Mouse (Mus musculus) ES-E14 (cell line): Measurements from ENCODE around the gene Rbm43. TPM values are rescaled to one million over a fixed set of nuclear protein-coding genes. Genes with fewer than 3 reads are reported as not detected.

Experiments
- DNase-seq: peaks from one replicate; pipeline ENCODE4 v3.0.0-alpha.2; 2013; ENCODE audit warnings: low read depth, low spot score
- H3K27ac ChIP-seq: 2 replicates; pipeline ENCODE4 v1.5.1; 2012; ENCODE audit warnings: low read depth, mild to moderate bottlenecking, low read length, moderate library complexity, mixed read lengths; ENCODE audit not compliant: poor library complexity, insufficient read depth, severe bottlenecking
- H3K36me3 ChIP-seq: 2 replicates; pipeline ENCODE4 v1.6.1; 2012; ENCODE audit warnings: mild to moderate bottlenecking, low read length, moderate library complexity, mixed read lengths; ENCODE audit not compliant: control insufficient read depth, poor library complexity, insufficient read depth, severe bottlenecking
- H3K4me1 ChIP-seq, 2 experiments: fragments of 150-350 bp in 1 of 2; sonication (generic) in 1 of 2; 2 replicates each; pipeline ENCODE4 v1.6.1; 2012; ENCODE audit warnings: low read length in 2 of 2, mild to moderate bottlenecking in 1 of 2, mixed read lengths in 1 of 2; ENCODE audit not compliant: control insufficient read depth in 2 of 2, insufficient read depth in 2 of 2, poor library complexity in 1 of 2
- H3K4me3 ChIP-seq, 2 experiments: fragments of 150-350 bp in 1 of 2; sonication (generic) in 1 of 2; 2 replicates each; pipeline ENCODE4 v1.5.1; 2012; ENCODE audit warnings: low read length in 2 of 2, low read depth in 1 of 2, mild to moderate bottlenecking in 1 of 2, mixed read lengths in 1 of 2; ENCODE audit not compliant: insufficient read depth in 1 of 2, poor library complexity in 1 of 2, severe bottlenecking in 1 of 2
- H3K9ac ChIP-seq: 2 replicates; pipeline ENCODE4 v1.6.1; 2012; ENCODE audit warnings: low read depth, mild to moderate bottlenecking, low read length, mixed read lengths; ENCODE audit not compliant: poor library complexity, insufficient read depth, severe bottlenecking
- H3K9me3 ChIP-seq: fragments of 150-350 bp; sonication (generic); 2 replicates; pipeline ENCODE4 v1.6.1; 2012; ENCODE audit warnings: low read depth, mild to moderate bottlenecking, low read length; ENCODE audit not compliant: control insufficient read depth, insufficient read depth
- CHD2 ChIP-seq: IDR thresholded peaks from 2 replicates; pipeline ENCODE4 v1.6.1; 2014; ENCODE audit warnings: mild to moderate bottlenecking, low read depth, low read length, inconsistent platforms
- HCFC1 ChIP-seq: IDR thresholded peaks from 2 replicates; pipeline ENCODE4 v1.6.1; 2012; ENCODE audit warnings: low read length, inconsistent platforms, borderline replicate concordance; ENCODE audit not compliant: insufficient read depth
- MAFK ChIP-seq: IDR thresholded peaks from 2 replicates; pipeline ENCODE4 v1.6.1; 2014; ENCODE audit warnings: mild to moderate bottlenecking, low read depth, low read length, inconsistent platforms; ENCODE audit not compliant: insufficient read depth
- ZC3H11A ChIP-seq: IDR thresholded peaks from 2 replicates; pipeline ENCODE4 v1.6.1; 2012; ENCODE audit warnings: low read depth, mild to moderate bottlenecking, inconsistent platforms, low read length, borderline replicate concordance
- ZNF384 ChIP-seq: IDR thresholded peaks from 2 replicates; pipeline ENCODE4 v1.6.1; 2012; ENCODE audit warnings: low read depth, low read length, inconsistent platforms
- in situ Hi-C, 2 experiments: fragments of 600-800 bp; cut with MboI; formaldehyde crosslinking; loops; one replicate each; pipeline ENCODE4 v1.15.1; 2025; ENCODE audit warnings: low sequenced_read_pairs in 2 of 2, inconsistent platforms in 1 of 2; ENCODE audit not compliant: unreplicated experiment in 2 of 2
- total RNA-seq: library from RNA; depleted of rRNA; stranded (reverse); fragments of 300-350 nt; gene quantifications from 2 replicates; pipeline ENCODE4 v1.2.3, GENCODE M21; 2012

Gene Rbm43
- total RNA-seq, 1 experiment, result 2.9 TPM

- Histone ChIP-seq H3K4me3 (no peak overlapping the region), H3K36me3 (no peaks in the 10 kb centered on the region), H3K9ac (no peak overlapping the region), H3K27ac (no peak overlapping the region), H3K9me3 (no peaks in the 10 kb centered on the region), H3K4me1 (peaks cover 0 to 4% of the 10 kb centered on the region in 2 experiments; a peak in 1 of 4 replicates)
- DNase-seq, result no peak
- in situ Hi-C loops, result no loop called here
- TF ChIP-seq ZC3H11A (no peak), MAFK (no peak), HCFC1 (no peak), ZNF384 (no peak), CHD2 (no peak)
Measured at GRCm38 (mm10) chr2:51933341-51934134, 1.4 kb downstream of the Rbm43 start.

GRCm38 (mm10) chr2:51931241-51931640, 3.7 kb downstream of the Rbm43 start:
- Histone ChIP-seq H3K27ac (no peak overlapping the region), H3K9ac (no peak overlapping the region), H3K4me3 (no peak overlapping the region), H3K36me3 (no peaks in the 10 kb centered on the region), H3K4me1 (0 out of 4 replicates have a peak, but pooled peaks cover 0 to 2% of the 10 kb centered on the region in 2 experiments), H3K9me3 (no peaks in the 10 kb centered on the region)
- in situ Hi-C loops, result no loop called here
- TF ChIP-seq CHD2 (no peak), ZNF384 (no peak), HCFC1 (no peak), ZC3H11A (no peak), MAFK (no peak)
- no peak for DNase-seq

GRCm38 (mm10) chr2:51914944-51915680, 19.9 kb downstream of the Rbm43 start:
- in situ Hi-C loops, result loop anchor here in 1 of 2 experiments (5.0 to 25.0 kb wide), 2 partner anchors 373 to 1603 kb away; no protein-coding TSS in a partner anchor
- peak; percentile 71 for DNase-seq
- H3K27ac ChIP-seq, result no peak overlapping the region
- H3K9ac ChIP-seq, result no peak overlapping the region
- H3K4me1 ChIP-seq, result no peaks in the 10 kb centered on the region
- H3K9me3 ChIP-seq, result no peaks in the 10 kb centered on the region
- no peak overlapping the region for H3K4me3 ChIP-seq
- TF ChIP-seq ZC3H11A, result peak; percentile 99
- no peak for TF ChIP-seq MAFK
- H3K36me3 ChIP-seq, result no peaks in the 10 kb centered on the region

DNA sequence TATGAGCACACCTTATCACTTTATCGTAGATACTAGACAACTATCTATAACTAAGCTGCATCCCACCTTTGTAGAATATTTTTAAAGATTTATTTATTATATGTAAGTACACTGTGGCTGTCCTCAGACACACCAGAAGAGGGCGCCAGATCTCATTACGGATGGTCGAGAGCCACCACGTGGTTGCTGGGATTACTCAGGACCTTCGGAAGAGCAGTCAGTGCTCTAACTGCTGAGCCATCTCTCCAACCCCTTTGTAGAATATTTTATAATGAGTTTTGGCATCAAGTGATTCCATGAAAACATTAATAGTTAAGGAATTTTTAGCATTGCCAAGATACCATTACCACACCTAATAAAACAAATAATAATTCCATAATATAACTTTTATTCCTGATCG, 20.4 kb downstream of the Rbm43 start:
- Histone ChIP-seq H3K36me3 (no peaks in the 10 kb centered on the region), H3K9ac (no peak overlapping the region), H3K27ac (no peak overlapping the region), H3K9me3 (no peaks in the 10 kb centered on the region), H3K4me1 (no peaks in the 10 kb centered on the region), H3K4me3 (no peak overlapping the region)
- in situ Hi-C loops, result loop anchor here in 1 of 2 experiments (5.0 to 25.0 kb wide), 2 partner anchors 372 to 1602 kb away; no protein-coding TSS in a partner anchor
- DNase-seq, result no peak
- TF ChIP-seq MAFK (no peak), ZNF384 (no peak)
